Mouse (Mus musculus) heart, embryonic 14.5 days (tissue): ENCODE data around the gene Prdm8. TPM values are rescaled to one million over a fixed set of nuclear protein-coding genes. Genes with fewer than 3 reads are reported as not detected.

ENCODE experiments used
- ATAC-seq: fragments of 200-750 bp; cut with Nextera tagmentation; 2 replicates; pipeline ENCODE4 v1.8.0; 2017; ENCODE audit warnings: low read depth, moderate TSS enrichment; ENCODE audit not compliant: insufficient number of reproducible peaks, insufficient read depth, low FRiP score
- H3K27ac ChIP-seq, 2 experiments: fragments of 200-500 bp in 1 of 2; fragments of 300-500 bp in 1 of 2; sonication (generic) in 1 of 2; replicated peaks in 1 of 2; 2 replicates each; pipeline ENCODE4 v1.5.1; 2012 to 2014; ENCODE audit warnings: low read depth in 2 of 2, low read length in 2 of 2, control low read depth in 1 of 2, mild to moderate bottlenecking in 1 of 2, mixed read lengths in 1 of 2; ENCODE audit not compliant: control insufficient read depth in 1 of 2, insufficient read depth in 1 of 2
- H3K27me3 ChIP-seq: fragments of 300-500 bp; sonication (generic); 2 replicates; pipeline ENCODE4 v1.6.1; 2014; ENCODE audit warnings: mild to moderate bottlenecking, low read length, control low read depth; ENCODE audit not compliant: control insufficient read depth, insufficient read depth
- H3K36me3 ChIP-seq: fragments of 300-500 bp; sonication (generic); 2 replicates; pipeline ENCODE4 v1.6.1; 2014; ENCODE audit warnings: mild to moderate bottlenecking, control low read depth, low read length, mixed read lengths; ENCODE audit not compliant: control insufficient read depth, insufficient read depth
- H3K4me1 ChIP-seq, 2 experiments: fragments of 200-500 bp in 1 of 2; fragments of 300-500 bp in 1 of 2; sonication (generic) in 1 of 2; 2 replicates each; pipeline ENCODE4 v1.6.1; 2012 to 2014; ENCODE audit warnings: low read length in 2 of 2, control low read depth in 1 of 2, mixed read lengths in 1 of 2; ENCODE audit not compliant: control insufficient read depth in 2 of 2, insufficient read depth in 2 of 2
- H3K4me2 ChIP-seq: fragments of 300-500 bp; sonication (generic); 2 replicates; pipeline ENCODE4 v1.6.1; 2014; ENCODE audit warnings: mild to moderate bottlenecking, low read length
- H3K4me3 ChIP-seq, 2 experiments: fragments of 200-500 bp in 1 of 2; fragments of 300-500 bp in 1 of 2; sonication (generic) in 1 of 2; 2 replicates each; pipeline ENCODE4 v1.5.1; 2012 to 2014; ENCODE audit warnings: low read length in 2 of 2, mild to moderate bottlenecking in 2 of 2, control low read depth in 1 of 2, low read depth in 1 of 2, moderate library complexity in 1 of 2; ENCODE audit not compliant: control insufficient read depth in 1 of 2, insufficient read depth in 1 of 2
- H3K9ac ChIP-seq: fragments of 300-500 bp; sonication (generic); 2 replicates; pipeline ENCODE4 v1.6.1; 2014; ENCODE audit warnings: mild to moderate bottlenecking, low read length
- H3K9me3 ChIP-seq: fragments of 300-500 bp; sonication (generic); 2 replicates; pipeline ENCODE4 v1.6.1; 2016; ENCODE audit warnings: low read length, control low read depth; ENCODE audit not compliant: control insufficient read depth
- WGBS: fragments of 180-500 bp; shearing (Covaris S2); extraction: QIAGEN DNeasy Blood & Tissue Kit; methylation state at CpG from one replicate; pipeline ENCODE4 v1.1.7; 2014; 5-methylcytosine and 5-hydroxymethylcytosine counted together
- polyA plus RNA-seq: library from polyadenylated mRNA; unstranded; fragments of >200 nt; fragmentation: Nextera tagmentation; extraction: Ambion mirVana; gene quantifications from 2 replicates; pipeline ENCODE4 v1.2.1, GENCODE M21; 2014

The Prdm8 gene
- polyA plus RNA-seq, 1 experiment from 2014 or later, result 0.09 TPM

DNA sequence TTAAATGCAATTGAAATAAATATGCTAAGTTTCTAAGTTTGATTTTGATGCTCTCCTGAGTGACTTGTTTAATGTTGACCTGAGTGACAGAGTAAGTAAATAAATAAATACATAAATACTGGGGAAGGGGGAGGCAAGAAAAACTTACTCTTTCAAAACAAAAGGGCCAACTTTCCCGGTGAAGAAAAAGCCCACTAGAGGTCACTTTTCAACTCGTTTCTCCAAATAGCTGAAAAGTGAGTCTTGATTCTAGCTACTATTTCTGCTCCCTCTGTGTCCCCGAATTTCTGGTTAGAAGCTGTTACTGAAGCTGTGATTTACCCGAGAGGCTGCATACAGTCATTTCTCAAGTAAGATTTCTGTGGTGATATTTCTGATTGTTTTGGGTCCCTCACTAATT, 45.5 kb downstream of the Prdm8 start:
- ATAC-seq, result no peak
- 64% methylated on average over 4 of the region's 4 CpGs for WGBS
- Histone ChIP-seq H3K27ac (no peak overlapping the region), H3K4me1 (no peaks in the 10 kb centered on the region), H3K4me2 (no peak overlapping the region), H3K9me3 (no peaks in the 10 kb centered on the region), H3K9ac (no peak overlapping the region), H3K36me3 (no peaks in the 10 kb centered on the region), H3K4me3 (no peak overlapping the region), H3K27me3 (no peaks in the 10 kb centered on the region)

DNA sequence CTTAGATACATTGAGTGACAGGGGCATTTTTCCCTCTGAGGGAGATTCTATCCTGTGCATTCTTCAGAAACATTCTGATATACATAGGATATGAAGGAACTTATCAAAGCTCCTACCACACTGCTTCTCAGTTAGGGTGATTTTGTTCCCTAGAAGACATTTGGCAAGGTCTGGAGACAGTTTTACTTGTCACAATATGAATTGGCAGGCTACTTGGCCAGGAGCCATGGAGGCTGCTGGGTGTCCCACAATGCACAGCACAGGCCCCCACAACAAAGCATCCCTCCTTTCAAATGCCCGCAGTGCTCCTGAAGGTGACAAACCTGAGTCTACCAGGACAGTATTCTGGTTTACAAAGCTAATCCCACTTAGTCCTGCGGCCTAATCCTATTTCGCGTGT, 55.0 kb downstream of the Prdm8 start:
- Histone ChIP-seq H3K4me3 (no peak overlapping the region), H3K4me2 (no peak overlapping the region), H3K4me1 (0 out of 4 replicates have a peak, but pooled peaks cover 0 to 3% of the 10 kb centered on the region in 2 experiments), H3K27ac (no peak overlapping the region), H3K27me3 (no peaks in the 10 kb centered on the region), H3K36me3 (no peaks in the 10 kb centered on the region), H3K9me3 (0 out of 2 replicates have a peak, but pooled peaks cover 3% of the 10 kb centered on the region), H3K9ac (no peak overlapping the region)
- no peak for ATAC-seq
- WGBS, result 67% methylated on average over 4 of the region's 4 CpGs

DNA sequence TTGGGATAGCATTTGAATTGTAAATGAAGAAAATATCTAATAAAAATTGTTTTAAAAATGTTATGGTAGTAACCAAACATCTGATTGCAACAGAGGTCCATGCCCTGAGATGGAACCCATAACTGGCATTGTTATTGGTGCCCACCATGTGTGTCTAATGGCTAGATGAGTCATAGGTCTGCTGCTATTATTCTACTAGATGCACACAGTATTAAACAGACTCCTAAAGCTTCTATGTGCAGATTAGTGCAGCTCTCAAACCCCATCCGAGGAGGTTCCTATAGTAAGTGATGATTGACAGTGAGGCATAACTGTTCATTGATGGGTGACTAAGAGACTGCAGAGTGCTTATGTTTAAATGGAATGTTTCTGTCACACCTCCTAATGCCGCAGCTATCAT, 59.7 kb downstream of the Prdm8 start:
- Histone ChIP-seq H3K4me3 (no peak overlapping the region), H3K9ac (no peak overlapping the region), H3K27ac (no peak overlapping the region), H3K36me3 (no peaks in the 10 kb centered on the region), H3K9me3 (0 out of 2 replicates have a peak, but pooled peaks cover 3% of the 10 kb centered on the region), H3K4me2 (no peak overlapping the region), H3K4me1 (no peaks in the 10 kb centered on the region), H3K27me3 (no peaks in the 10 kb centered on the region)
- ATAC-seq, result no peak
- WGBS, result 44% methylated on average over 2 of the region's 2 CpGs

DNA sequence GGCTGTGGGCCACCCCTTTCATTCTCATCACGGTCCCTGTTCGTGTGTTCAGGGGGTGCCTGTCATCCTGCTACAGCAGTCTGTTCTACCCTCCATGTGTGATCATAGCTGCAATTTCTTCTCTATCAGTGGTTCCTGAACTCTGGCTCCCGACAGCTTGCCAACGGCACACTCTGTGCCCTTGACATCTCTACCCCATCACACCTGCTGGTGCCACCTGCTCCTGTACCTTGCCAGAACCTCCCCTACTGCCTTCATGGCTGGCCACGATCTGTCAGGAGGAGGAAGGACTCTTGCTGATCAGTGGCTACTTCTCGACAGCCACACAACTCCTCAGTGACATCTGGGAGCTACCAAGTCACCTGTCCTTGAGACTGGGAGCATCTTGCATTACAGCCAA, 62.5 kb downstream of the Prdm8 start:
- no peak overlapping the region for H3K4me3 ChIP-seq
- H3K27ac ChIP-seq, result no peak overlapping the region
- no peak overlapping the region for H3K4me2 ChIP-seq
- H3K27me3 ChIP-seq, result no peaks in the 10 kb centered on the region
- H3K9me3 ChIP-seq, result 0 out of 2 replicates have a peak, but pooled peaks cover 3% of the 10 kb centered on the region
- 69% methylated on average over 6 of the region's 6 CpGs for WGBS
- no peaks in the 10 kb centered on the region for H3K4me1 ChIP-seq
- no peak for ATAC-seq
- H3K9ac ChIP-seq, result no peak overlapping the region
- H3K36me3 ChIP-seq, result no peaks in the 10 kb centered on the region

DNA sequence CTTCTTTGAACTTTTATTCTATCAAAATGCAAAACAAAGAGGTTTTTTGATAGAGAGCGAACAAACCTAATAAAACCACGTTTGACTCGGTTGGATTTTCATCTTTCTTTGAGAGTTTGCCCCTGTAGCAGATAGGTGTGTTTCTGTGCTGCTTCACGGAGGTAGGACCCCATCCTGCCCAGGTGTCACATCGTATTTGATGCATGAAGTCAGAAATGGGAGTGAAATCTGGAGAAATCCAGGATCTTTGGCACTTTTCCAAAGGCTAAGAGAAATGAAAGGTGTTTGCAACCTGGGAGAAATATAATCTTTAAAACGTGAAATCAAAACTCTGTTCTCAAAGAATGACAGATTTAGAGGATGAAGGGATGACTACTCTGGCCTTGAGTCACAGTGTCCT, 71.5 kb downstream of the Prdm8 start:
- Histone ChIP-seq H3K36me3 (no peaks in the 10 kb centered on the region), H3K9ac (no peak overlapping the region), H3K4me3 (no peak overlapping the region), H3K9me3 (no peaks in the 10 kb centered on the region), H3K4me2 (no peak overlapping the region), H3K27ac (no peak overlapping the region), H3K27me3 (no peaks in the 10 kb centered on the region), H3K4me1 (no peaks in the 10 kb centered on the region)
- WGBS, result 74% methylated on average over 6 of the region's 6 CpGs
- ATAC-seq, result no peak

Other genes starting within 250 kb of the Prdm8 start
- gene Antxr2, start 136.2 kb upstream of the Prdm8 start, polyA plus RNA-seq, result 68.2 and 76.9 TPM in 2 replicates
- gene Fgf5, start 87.0 kb downstream of the Prdm8 start, polyA plus RNA-seq, result 0.41 and 0.69 TPM in 2 replicates
- gene Cfap299, start 162.1 kb downstream of the Prdm8 start, polyA plus RNA-seq, result 0.41 TPM in 1 of 2 replicates, not detected in the other